Mouse (Mus musculus) adrenal gland, adult (tissue): ENCODE data around the gene 6430628N08Rik.

ENCODE experiments used
- DNase-seq, 2 experiments: peaks; one replicate each; pipeline ENCODE4 v3.0.0; 2022 to 2023; ENCODE audit warnings: low spot score in 1 of 2; ENCODE audit not compliant: inconsistent age in 2 of 2

6430628N08Rik gene

DNA sequence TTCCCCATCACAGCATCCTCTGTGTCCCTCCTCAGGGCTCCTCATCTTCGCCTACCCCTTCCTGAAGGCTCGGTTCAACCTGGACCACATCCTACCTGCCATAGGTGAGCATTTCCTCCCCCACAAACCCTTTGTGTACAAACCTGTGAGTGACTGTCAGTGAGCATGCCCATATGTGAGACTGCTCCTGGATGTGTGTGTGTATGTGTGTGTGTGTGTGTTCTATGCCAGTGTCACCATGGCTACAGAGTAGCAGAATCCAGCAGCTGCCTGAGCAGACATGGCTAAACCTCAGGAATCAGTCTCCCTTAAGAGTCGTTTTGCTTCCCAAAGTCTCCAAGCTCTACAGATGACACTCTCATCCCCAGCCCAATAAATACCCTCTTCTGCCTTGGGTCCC, 4.6 kb upstream of the 6430628N08Rik start:
- DNase-seq: no peak

DNA sequence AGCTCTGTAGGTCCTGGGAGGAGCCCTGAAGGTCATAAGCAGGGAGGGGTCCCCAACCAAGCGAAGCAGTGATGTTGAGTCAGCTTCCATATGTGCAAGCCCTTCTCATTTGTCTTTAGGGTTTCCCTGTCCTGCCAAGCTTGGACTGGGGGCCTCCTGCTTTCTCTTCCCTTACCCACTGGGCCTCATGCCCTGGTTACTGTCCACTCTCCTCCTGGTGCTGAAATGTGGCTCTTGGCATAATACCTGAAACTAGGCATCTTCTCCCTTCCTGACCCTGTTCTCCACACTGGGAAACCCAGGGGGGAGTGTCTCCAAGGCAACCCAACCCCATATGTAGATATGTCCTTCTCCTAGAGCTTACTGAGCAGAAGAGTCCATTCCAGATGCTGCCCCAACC, 3.6 kb upstream of the 6430628N08Rik start:
- DNase-seq: no peak

DNA sequence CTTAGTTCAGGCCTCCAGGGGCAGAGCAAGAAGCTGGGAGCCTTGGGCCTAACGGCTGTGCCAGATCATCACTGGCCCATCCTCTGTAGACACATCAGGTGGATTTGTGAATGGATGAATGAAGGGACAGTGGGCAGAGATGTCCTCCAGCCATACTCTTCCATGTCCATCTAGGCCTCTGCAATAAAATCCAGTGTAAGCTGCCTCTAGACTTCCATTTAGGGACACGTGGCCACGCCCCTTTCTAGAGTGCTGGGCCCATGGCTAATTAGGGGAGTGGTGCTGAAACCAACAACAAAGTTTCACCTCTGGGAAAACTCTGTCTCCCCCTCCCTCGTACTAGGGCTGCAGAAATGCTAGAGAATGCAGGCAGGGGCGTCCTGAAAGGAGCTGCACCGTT, 399 bp upstream of the 6430628N08Rik start:
- DNase-seq: no peak

DNA sequence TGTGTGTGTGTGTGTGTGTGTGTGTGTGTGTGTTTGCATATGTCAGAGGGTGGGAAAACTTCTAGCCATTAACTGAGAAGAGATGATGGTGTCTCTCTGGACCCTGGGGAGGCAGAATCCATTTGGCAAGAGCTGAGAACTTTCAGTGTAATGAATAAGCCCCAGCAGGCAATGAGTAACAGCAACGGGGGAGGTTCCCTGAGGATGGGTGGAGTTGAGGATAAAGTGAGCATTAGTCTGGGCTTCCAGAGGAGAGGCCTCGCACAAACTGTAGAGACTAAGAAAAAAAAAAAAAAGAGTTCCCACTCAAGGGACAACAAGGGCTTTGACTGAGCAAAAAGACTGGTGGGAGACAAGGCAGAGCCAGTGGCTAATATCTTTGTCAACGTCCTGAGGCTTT, 3.8 kb downstream of the 6430628N08Rik start:
- DNase-seq: no peak

DNA sequence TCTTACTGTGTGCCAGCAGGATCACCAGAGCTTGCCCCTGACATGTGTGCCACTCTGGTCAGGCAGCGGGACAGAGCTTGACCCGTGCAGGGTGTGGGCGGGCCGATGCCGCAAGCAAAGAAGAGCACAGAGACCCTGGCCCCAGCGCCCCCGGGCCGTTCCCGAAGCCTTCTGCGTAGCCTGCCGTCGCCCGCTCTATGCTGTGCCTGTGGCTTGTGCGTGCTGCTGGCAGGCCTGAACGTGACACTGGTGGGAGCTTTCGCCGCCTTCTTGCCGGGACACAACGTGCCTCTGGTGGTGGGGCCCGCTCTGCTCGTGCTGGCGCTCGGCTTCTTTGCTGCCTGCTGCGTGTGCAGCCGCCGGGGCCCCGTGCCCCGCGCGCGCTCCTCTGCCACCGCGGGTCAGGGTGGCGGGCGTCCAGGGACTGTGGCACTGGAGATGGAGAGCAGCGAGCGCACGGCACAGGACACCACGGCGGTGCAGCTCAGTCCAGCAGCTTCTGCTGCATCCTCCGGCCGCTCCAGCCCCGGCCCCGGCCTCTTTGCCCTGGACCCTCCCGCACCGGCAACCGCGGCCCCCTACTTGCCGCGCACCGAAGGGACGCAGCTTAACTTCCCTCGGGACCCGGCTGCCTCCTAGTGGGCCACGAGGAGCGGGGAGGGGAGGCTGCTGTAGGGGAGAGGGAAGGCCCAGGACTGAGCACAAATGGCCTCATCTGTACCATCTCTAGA, 7.6 kb downstream of the 6430628N08Rik start:
- DNase-seq: no peak

DNA sequence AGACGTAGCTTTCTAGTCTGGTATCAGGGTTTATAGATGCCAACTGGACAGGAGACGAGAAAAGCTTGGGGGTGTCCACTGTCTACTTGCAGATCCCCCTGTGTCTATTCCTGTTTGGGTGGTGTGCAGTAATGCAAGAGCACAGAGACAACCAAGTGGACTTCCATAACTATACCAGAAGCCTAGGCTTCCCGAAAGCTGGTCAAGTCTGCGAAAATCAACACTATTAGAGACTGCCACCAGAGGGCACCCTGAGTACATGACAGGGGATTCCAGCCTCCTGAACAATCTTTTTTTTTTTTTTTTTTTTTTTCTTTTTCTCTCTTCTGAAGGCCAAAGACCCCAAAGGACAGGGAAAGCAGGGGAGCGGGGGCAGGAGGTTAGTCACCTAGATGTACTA, 12.4 kb downstream of the 6430628N08Rik start:
- DNase-seq: peak; percentile 67 to 90

DNA sequence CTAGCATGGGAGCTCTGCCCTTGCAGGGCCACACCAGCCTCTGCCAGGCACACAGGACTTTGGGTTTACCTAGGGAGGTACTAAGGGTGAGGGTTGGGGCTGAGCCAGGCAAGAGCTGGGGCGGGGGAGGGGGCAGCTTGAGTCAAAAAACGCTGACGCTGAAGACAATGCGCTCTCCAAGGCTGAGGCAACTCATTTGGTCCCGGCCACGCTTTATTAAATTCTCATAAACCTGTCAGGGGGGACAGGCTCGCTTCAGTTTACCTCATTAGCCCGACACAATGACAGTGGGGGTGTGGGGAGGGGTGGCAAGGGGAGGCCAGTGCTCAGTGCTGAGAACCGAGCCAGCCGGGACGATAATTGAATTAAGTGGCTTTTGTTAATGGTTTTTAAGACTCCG, 13.9 kb downstream of the 6430628N08Rik start:
- DNase-seq: no peak

DNA sequence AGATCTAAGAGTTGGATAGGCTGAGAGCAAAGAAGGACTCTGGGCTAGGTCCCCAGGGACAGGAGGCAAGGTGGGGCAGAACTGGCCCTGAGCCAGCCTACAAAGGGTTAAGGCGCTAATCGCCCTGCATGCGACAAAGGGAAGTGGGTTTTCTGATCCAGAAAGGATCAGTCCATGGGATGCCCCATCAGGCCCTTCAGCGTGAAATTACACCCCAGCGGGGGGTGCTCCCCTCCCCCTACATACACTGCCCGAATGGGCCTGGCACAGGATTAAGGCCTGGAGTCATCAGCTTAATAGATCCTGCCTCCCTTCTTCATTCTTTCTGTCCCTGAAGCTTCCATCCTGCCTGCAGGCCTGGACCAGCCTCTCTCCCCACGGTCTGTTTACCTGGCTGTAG, 15.2 kb downstream of the 6430628N08Rik start:
- peak in 1 of 2 experiments; percentile 12 for DNase-seq

DNA sequence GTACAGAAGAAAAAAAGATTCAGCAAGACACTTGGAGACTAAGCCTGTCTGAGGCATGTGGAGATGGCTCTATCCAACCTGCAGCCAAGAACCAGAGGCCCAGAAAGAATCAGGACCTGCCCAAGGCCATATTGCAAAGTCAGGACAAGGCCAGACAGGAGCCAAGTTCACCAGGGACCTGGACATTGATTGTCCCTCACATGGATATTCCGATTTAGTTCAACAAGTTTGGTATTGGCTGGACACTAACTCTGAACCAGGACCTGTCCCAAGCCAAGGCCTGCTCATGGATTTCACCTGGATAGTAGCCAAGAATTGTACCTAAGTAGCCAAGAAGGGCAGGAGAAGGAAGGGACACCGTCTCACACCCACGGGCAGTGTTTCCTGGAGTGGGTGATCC, 16.3 kb downstream of the 6430628N08Rik start:
- DNase-seq: no peak

DNA sequence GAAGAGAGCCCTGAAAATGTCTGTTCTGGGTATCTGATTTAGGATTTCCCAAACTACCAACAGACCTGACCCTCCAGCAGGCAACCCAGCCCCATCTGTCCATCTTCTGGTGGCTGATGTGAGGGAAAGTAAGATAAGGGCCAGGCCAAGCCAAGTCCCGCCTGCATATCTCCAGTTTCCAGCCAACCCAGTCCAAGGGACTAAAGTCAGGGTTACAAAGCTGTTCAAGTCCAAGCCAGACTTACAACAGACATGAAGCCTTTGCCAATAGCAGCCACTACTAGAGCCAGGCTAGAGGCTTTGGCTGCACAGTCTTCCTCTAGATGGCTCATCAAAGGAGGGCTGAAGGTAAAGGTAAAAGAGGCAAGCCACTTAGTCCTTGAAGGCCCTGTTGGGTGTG, 17.5 kb downstream of the 6430628N08Rik start:
- DNase-seq: peak in 1 of 2 experiments; percentile 20

DNA sequence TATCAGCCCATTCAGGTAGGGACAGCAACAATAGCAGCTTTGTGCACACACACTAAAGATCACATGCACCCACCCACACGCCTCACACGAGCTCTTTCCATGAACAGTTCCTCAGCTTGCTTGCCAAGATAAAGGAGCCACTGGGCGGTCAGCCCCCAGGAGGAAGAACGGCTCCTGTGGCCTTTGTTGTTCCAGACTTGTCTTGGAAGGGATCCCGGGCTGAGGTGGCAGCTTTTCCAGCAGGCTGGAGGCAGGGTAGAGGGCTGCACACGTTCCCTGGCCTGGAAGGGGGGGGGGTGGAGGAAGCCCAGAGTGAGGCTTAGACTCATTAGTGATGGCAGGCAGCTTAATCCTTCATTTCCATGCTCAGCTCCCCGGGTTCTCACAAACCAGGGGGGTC, 18.2 kb downstream of the 6430628N08Rik start:
- peak in 1 of 2 experiments; percentile 21 for DNase-seq

DNA sequence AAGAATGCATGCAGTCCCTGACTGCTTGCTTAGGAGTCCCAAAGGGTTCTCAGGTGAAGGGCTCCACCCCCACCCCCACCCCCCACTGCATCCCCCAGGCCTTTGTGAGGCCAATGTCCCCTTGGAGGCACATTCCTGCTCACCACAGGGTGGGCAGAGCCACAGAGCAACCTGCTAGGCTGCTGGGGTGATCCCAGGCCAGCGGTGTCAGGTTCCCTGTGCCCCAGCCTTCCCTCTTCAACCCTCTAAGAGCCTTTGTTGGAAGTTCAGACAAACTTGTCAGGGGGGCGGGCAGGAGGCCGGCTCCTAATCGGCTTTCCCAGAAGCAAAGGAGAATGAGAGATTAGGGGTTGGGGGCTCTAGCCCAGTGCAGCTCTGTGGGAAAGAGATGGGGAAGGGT, 21.1 kb downstream of the 6430628N08Rik start:
- no peak for DNase-seq

DNA sequence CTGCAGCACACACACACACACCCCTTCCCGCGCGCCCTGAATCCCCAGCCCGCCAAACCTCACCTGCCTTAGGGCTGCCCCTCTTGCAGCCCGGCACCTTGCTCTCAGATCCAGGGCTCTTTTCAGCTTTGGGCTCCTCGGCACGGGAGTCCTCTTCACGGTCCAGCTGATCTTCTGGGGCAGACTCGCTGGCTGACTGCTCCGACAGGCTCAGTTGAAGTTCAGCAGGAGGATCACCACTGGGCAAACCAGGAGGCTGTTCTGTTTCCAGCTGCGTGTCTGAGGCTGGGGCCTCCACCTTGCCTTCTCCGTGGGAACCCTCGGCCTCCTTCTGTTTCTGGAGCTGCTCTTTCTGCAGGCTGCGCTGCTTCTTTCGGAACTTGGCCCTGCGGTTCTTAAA, 29.4 kb downstream of the 6430628N08Rik start:
- DNase-seq: no peak

DNA sequence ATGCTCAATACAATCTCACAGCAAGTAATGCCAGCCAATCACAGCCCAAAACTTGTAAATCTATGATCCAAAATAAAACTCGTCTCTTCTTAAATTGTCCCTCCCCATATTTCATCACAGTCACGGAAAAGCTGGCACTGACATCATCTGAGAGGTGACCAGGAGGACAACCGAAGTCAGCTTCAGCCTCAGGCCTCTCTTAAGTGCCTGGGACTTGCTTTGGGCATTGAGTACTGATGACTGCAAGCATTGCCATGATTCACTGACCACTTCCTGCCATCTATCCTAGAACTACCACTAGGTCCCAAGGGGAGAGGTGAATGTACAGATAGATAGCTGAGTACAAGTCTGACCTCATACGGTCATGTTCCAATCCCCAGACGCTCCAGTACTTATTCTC, 32.2 kb downstream of the 6430628N08Rik start:
- no peak for DNase-seq

DNA sequence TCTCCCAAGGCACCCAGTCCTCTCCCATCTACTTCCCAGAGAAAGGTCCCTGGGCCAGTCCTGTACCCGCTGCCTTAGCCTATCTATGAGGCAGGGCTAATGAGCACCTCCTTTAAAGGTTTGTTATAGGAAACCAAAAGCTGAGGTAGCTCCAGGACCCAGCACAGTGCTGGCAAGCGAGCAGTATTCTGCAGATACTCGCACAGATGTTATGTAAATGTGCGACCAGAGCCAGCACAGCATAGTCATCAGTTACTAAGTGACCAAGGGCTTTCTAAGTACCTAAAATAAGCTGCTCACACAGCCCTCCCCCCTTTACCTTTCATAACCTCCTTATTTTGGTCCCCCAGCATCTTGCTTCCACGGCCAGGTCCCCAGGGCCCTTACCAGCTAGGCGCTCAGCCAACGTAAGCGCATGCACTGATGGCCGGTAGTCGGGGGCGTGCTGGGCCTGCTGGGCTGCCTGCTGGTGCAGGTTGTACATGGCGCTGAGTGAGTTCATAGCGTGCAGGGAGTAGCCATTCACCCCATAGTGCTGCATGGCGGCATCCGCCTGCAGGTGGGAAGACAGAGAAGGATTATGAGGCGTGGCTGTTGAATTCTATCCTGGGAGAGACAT, 32.9 kb downstream of the 6430628N08Rik start:
- no peak for DNase-seq

DNA sequence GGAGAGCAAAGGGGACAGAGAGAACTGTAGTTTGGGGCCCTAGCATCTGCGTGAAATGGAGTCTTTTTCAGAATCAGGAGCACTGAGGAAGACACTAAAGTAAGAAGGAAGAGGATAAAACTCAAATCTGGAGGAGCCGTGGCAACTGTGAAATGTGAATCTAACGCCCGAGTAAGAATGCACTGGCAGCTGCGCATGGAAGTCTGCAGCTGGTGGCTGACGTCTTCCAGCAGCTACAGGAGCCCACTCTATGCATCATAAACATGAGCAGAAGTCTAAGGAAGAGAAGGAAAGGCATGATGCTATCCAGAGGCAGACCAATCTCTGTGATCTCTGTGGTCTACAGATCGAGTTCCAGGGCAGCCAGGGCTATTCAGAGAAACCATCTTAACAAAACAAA, 37.2 kb downstream of the 6430628N08Rik start:
- no peak for DNase-seq

DNA sequence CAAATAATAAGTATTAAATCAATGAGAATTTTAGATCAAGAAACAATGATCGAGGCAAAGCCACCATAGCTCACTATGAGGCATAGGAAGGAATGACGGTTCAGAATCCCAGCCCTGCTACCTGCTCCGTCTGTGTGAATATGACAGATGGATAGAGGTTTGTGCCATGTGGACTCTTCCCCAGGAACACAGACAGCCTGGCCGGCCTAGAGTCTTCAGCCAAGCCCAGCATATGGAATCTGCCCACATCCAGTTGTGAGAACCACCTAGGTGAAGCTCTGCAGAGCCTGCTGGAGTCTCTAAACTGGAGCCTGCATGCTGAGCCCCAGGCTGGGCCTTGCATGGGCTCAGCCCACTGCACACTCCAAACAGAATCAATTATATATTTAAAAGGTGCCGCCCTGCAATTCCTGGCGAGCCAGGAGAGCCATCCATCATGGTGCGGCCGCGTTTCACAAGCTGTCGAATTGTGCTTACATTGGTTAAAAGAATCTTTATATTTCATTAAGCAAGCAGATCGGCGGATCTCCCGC, 41.2 kb downstream of the 6430628N08Rik start:
- DNase-seq: no peak

DNA sequence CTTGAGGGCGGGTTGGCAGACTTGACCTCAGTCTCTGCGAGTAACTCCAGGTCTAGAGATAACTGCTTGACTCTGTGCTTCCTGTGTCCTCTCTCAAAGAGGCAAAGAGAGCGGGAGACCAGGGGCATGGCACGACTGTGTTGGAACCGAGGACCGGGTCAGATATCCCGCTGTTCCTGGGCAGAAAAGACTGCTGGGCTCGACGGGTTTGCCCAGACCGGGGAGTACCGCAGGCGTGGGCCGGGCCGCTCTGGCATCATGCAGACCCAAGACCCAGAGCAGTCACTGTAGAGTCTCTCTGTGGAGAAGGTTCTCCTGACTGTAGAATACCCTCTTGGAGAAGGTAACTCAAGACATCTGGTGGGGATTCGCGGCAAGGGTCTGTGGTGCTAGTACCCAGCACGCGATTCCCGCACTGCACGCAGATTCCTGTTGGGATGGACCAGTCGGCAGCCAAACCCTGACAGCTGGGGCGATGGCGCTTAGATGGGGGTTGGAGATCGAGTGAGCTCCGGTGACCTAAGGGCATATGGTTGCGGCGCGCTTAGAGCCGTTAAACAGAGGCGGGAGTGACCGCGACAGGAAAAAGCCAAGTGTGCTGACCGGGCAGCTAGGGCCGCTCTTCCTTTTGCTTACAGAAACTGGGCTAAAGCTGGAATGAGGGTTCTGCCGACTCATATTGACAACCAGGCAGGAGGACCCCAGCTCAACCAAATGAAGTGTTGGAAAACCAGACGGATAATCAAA, 45.5 kb downstream of the 6430628N08Rik start:
- DNase-seq: peak in 1 of 2 experiments; percentile 43

DNA sequence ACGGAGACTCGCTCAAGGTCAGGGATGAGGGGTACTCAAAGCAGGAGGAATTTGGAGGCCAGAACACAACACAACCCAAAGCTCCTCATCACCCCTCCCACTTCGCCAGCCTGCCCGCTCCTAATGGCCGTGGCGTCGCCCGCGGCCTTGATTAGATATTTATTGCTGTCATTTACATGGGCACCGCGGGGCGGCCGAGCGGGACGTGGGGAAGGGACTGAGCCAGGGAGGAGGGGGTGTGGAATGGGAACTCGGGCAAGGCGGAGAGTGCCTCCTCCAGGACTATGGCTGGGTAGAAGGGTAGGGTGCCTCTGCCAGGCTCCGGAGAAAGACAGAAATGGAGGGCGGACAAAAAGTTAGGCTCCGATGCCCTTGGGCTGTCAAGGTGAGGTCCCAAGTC, 46.2 kb downstream of the 6430628N08Rik start:
- peak in 1 of 2 experiments; percentile 56 for DNase-seq

DNA sequence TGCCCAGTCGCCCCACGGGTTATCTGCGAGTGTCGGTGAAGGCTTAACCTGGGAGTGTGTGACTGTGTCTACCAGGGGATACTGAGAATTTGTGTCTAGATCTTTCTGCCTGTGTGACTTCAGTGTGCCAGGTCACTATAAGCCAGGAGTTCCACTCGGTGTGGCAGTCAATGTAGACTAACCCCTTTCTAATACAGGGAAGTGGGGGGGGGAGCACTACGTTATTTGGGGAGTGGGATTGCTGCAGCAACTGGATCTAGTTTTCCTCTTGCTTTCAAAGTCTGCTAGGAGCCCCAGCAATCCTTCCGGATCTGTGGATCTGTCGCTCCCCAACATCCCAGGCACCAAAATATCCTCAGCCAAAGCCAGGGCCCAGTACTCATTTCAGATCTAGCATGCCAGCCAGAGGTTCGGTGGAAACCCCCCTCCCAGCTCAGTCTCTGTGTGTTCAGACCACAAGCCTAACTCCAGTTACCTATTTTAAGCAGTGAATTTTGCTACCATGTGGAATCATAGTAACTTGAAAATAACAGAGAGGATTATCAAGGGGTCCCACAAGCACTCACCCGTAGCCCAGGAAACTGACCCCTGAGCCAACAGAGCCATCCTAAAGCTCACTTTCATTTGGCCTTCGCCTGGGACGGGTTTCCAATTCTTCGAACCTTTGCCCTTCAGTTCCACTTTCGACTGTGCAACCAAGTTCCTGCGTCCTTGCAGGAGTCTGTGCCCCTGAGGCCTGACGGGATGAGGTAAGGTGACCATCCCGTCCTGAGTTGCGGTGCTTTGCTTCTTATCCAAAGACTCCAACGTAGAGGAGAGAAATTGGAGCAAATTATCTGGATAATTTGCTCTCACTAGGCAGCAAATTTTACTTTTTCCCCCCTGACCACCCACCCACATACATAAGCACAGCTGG, 46.9 kb downstream of the 6430628N08Rik start:
- peak in 1 of 2 experiments; percentile 35 for DNase-seq
